Mouse (Mus musculus): Measurements from ENCODE around the gene Tap2.

GRCm38 (mm10) chr17:34185526-34185925 is 17.8 kb upstream of the Tap2 start:
- TF ChIP-seq POLR2A (IDR thresholded peaks at IDR 0.05; ENCODE audit: borderline replicate concordance, extremely low read depth, insufficient read depth, insufficient read length, poor library complexity, severe bottlenecking) (no peak), CTCF (IDR thresholded peaks at IDR 0.05; ENCODE audit: borderline replicate concordance, extremely low read depth, insufficient read depth, insufficient read length) (no peak)

Measured in brain, embryonic 14.5 days (tissue).